Mouse (Mus musculus) ES-Bruce4 (cell line): ENCODE data around the gene Tas2r138. TPM values are rescaled to one million over a fixed set of nuclear protein-coding genes. Genes with fewer than 3 reads are reported as not detected.

ENCODE experiments used
- H3K27ac ChIP-seq: 2 replicates; pipeline ENCODE4 v1.5.1; 2012; ENCODE audit warnings: low read length, inconsistent platforms; ENCODE audit not compliant: insufficient read depth
- H3K27me3 ChIP-seq: 2 replicates; pipeline ENCODE4 v1.6.1; 2012; ENCODE audit warnings: mild to moderate bottlenecking, low read length, inconsistent platforms; ENCODE audit not compliant: control insufficient read depth, poor library complexity, insufficient read depth, severe bottlenecking
- H3K36me3 ChIP-seq: 2 replicates; pipeline ENCODE4 v1.6.1; 2012; ENCODE audit warnings: inconsistent platforms, mild to moderate bottlenecking, low read length, moderate library complexity; ENCODE audit not compliant: control insufficient read depth, poor library complexity, insufficient read depth, severe bottlenecking
- H3K4me1 ChIP-seq: one replicate; pipeline ENCODE4 v1.8.1; 2011; ENCODE audit warnings: low read length; ENCODE audit not compliant: control insufficient read depth, insufficient read depth
- H3K4me3 ChIP-seq: 2 replicates; pipeline ENCODE4 v1.5.1; 2011; ENCODE audit warnings: low read depth, mild to moderate bottlenecking, low read length
- H3K9ac ChIP-seq: 2 replicates; pipeline ENCODE4 v1.6.1; 2012; ENCODE audit warnings: low read depth, mild to moderate bottlenecking, inconsistent platforms; ENCODE audit not compliant: poor library complexity, severe bottlenecking
- H3K9me3 ChIP-seq: replicated peaks from 2 replicates; pipeline ENCODE4 v1.6.1; 2012; ENCODE audit warnings: mild to moderate bottlenecking, low read length, inconsistent platforms; ENCODE audit not compliant: control insufficient read depth, poor library complexity, insufficient read depth, severe bottlenecking
- CTCF ChIP-seq: IDR thresholded peaks from one replicate; pipeline ENCODE4 v1.8.1; 2011; ENCODE audit warnings: low read depth, low read length
- EP300 ChIP-seq: IDR thresholded peaks from 2 replicates; pipeline ENCODE4 v1.6.1; 2011; ENCODE audit warnings: low read depth, low read length; ENCODE audit not compliant: insufficient read depth
- POLR2A ChIP-seq: IDR thresholded peaks from one replicate; pipeline ENCODE4 v1.8.1; 2011; ENCODE audit warnings: low read length; ENCODE audit not compliant: insufficient read depth
- polyA plus RNA-seq: library from polyadenylated mRNA; stranded (reverse); fragments of >200 nt; gene quantifications from 2 replicates; pipeline ENCODE4 v1.2.4, GENCODE M21; 2011; ENCODE audit warnings: low read depth; ENCODE audit not compliant: missing spikeins, insufficient read depth, insufficient read length

Gene Tas2r138
- polyA plus RNA-seq = not detected in 2 replicates

DNA sequence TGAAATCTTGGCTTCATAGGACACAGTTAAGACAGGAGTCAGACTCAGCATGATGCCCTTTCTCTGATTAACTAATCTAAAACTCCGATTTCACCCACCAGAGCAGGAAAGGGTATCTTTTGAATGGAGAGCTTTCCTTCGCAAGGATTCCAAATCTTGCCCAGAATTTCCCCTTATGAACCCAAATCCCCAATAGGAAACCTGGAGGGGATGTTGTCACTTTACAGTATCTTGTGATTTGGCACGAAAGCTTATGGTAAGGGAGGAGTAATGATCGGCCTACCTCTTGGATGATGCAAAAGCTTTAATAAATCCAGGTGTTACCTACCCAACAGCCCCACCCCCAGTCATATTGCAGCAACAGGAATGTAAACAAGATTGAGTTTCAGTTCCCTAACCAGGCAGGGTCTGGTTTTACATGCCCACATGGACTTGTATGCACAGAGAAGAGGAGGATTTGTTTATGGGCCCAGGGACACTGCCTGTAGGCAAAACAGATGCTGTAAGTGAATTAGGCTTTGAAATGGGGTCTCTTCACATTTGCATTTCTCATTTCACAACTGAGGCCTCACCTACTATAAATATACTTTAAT lies at the start of gene Tas2r138:
Tas2r138 (minus strand) TSS at position 51 of the 593 bp plus-strand sequence.
- Histone ChIP-seq H3K9me3 (no peaks in the 10 kb centered on the region), H3K36me3 (no peaks in the 10 kb centered on the region), H3K4me3 (no peak within 1 kb of the TSS), H3K4me1 (no peaks in the 10 kb centered on the region), H3K9ac (no peak within 1 kb of the TSS), H3K27ac (no peak within 1 kb of the TSS), H3K27me3 (no peaks in the 10 kb centered on the region)
- TF ChIP-seq POLR2A = no peak
- no peak for TF ChIP-seq EP300
- no peak for TF ChIP-seq CTCF

DNA sequence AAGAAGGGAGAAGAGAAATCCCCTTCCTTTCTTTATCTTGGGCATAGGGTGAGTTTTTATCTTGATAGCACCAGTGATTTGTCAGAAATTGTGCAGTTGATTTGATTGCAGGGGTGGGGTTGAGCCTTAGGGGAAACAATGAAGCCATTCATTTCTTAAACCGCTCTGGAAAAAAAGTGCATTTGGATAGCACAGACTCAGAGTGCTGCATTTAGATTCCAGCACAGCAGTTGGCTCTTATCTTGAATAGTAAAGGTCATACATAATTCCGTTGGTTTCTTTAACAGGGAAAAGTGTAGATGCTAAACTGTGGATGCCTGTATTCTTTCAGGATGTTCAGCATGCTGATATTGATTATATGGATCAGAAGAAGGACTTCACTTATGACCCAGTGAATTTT lies 47.8 kb upstream of the Tas2r138 start:
- Histone ChIP-seq H3K9ac (no peak overlapping the region), H3K27ac (no peak overlapping the region), H3K36me3 (no peaks in the 10 kb centered on the region), H3K4me3 (no peak overlapping the region), H3K4me1 (no peaks in the 10 kb centered on the region), H3K9me3 (no peaks in the 10 kb centered on the region), H3K27me3 (no peaks in the 10 kb centered on the region)
- TF ChIP-seq POLR2A (no peak), EP300 (no peak), CTCF (no peak)

DNA sequence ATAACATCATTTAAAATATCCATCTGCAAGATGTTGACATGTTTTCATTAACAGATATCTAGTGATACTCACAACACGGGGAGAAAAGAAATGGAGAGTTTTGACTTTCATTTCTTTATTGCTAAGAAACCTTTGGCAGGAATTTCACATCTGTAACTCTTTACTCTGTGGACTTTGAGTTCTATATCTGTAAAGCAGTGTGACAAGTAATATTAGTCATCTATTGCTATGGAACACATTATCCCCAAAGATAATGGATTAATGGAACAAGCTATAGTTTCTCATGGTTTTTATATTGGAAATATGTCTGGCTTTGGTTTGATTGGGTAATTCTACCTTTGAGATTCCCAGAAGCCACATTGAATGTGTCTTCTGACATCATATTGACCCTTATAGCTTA lies 37.8 kb upstream of the Tas2r138 start:
- H3K27me3 ChIP-seq = no peaks in the 10 kb centered on the region
- H3K4me1 ChIP-seq = no peaks in the 10 kb centered on the region
- no peak overlapping the region for H3K9ac ChIP-seq
- no peak overlapping the region for H3K27ac ChIP-seq
- H3K4me3 ChIP-seq = no peak overlapping the region
- TF ChIP-seq POLR2A = no peak
- TF ChIP-seq EP300 = no peak
- no peak for TF ChIP-seq CTCF
- no peaks in the 10 kb centered on the region for H3K36me3 ChIP-seq
- no peaks in the 10 kb centered on the region for H3K9me3 ChIP-seq

DNA sequence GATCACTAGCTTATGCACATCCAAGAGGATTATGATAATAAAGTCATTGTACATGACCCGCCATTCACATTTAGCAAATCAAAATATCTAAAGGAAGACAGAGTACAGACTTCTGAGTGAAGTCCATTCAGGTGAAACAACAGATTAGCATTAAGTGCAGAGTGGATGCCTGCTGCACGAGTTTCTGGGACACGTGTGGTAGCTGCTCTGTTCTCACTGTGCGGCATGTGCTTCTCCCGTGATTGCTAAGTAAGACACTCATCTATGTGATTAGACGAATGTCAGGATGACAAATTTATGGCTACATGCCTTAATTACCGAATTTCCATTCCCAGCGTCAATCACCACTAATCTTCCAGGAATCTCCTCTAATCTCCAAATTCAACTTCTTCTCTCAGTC lies 32.6 kb upstream of the Tas2r138 start:
- H3K4me3 ChIP-seq = no peak overlapping the region

DNA sequence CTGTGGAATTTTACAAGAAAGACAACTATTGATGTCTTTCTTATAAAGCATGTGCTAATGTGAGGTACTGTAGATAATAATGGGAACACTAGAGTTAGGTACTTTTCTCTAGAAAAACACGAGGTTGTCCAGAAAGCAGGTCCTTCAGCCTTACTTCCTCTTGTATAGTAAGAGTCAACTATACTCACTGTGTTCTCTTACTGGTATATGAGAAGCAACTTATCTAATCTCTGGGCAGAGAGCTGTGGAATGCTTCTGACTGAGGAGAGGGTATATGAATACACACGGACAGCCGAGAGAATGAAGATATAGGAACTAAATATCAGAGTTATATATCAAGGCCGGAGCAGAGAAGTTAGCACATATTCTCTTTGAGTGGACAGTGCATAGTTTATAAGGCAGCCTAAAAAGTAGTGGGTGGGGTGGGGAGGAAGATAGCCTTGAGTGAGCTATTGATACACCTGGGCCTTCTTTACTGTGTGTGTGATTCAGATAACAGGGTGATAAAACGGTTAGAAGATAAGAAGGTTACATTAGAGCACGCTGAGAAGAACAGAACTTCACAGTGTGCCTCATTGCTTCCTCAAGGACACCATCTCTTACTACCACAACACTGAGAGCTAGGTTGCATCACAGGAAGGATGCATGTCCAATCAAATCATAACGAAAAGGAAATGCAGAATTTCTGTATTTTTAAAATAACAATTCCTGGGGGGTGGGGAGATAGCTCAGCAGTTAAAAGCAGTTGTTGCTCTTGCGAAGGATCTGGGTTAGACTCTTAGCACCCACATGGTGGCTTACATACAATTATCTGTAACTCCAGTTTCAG lies 27.8 kb upstream of the Tas2r138 start:
- TF ChIP-seq POLR2A (no peak), CTCF (no peak), EP300 (no peak)
- Histone ChIP-seq H3K27ac (no peak overlapping the region), H3K27me3 (no peaks in the 10 kb centered on the region), H3K4me3 (no peak overlapping the region), H3K9me3 (no peaks in the 10 kb centered on the region), H3K9ac (no peak overlapping the region), H3K36me3 (no peaks in the 10 kb centered on the region), H3K4me1 (no peaks in the 10 kb centered on the region)

More for the DNA sequence above, 32.6 kb upstream of the Tas2r138 start:
- no peaks in the 10 kb centered on the region for H3K27me3 ChIP-seq
- H3K27ac ChIP-seq = no peak overlapping the region
- no peaks in the 10 kb centered on the region for H3K36me3 ChIP-seq
- no peak for TF ChIP-seq CTCF
- no peak for TF ChIP-seq POLR2A
- TF ChIP-seq EP300 = no peak
- no peaks in the 10 kb centered on the region for H3K9me3 ChIP-seq
- no peak overlapping the region for H3K9ac ChIP-seq
- H3K4me1 ChIP-seq = no peaks in the 10 kb centered on the region

DNA sequence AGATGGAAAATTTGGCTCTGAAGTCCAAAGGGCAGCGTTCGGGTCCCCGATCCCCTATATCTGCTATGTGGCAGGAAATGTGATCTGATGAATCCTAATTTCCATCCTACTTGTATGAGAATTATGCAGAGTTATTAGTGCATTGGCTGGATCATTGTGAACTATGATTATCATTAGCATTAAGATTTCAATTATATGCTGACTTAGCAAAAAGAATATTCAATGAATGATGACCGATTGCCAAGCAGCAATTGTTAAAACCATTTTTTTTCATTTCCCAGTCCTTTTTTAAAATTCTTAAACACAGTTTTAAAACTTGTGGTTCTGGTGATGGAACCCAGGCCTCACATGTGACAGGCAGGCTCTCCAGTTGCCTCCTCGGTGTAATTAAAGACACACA lies 24.6 kb upstream of the Tas2r138 start:
- TF ChIP-seq CTCF = no peak
- no peak for TF ChIP-seq POLR2A
- TF ChIP-seq EP300 = no peak
- H3K4me3 ChIP-seq = no peak overlapping the region
- H3K36me3 ChIP-seq = no peaks in the 10 kb centered on the region
- no peak overlapping the region for H3K9ac ChIP-seq
- H3K27ac ChIP-seq = no peak overlapping the region
- no peaks in the 10 kb centered on the region for H3K27me3 ChIP-seq
- no peaks in the 10 kb centered on the region for H3K4me1 ChIP-seq
- no peaks in the 10 kb centered on the region for H3K9me3 ChIP-seq
